Mouse (Mus musculus): Measurements from ENCODE around the gene Prex1. TPM values are rescaled to one million over a fixed set of nuclear protein-coding genes. Genes with fewer than 3 reads are reported as not detected.
"Not testable (repeated sequence)": the region's sequence is repeated elsewhere in the genome, so short reads cannot be mapped to it uniquely, and the experiment has no call there.

Gene Prex1
- 22.3 and 29.7 TPM in 2 replicates for polyA plus RNA-seq (2014; fragmentation: Nextera tagmentation; extraction: Ambion mirVana)

- Histone ChIP-seq H3K4me3 (ENCODE audit: low read depth, low read length) (peak within 1 kb of the TSS; percentile 73), H3K4me1 (replicated peaks; ENCODE audit: control insufficient read depth, insufficient read depth, low read length) (peaks cover 13% of the 10 kb centered on the region; the same call in 1 of the 2 replicates), H3K27me3 (ENCODE audit: control insufficient read depth, insufficient read depth, low read length) (no peaks in the 10 kb centered on the region), H3K27ac (ENCODE audit: low read depth, low read length) (peak within 1 kb of the TSS; percentile 48; the same call in 1 of the 2 replicates), H3K4me2 (ENCODE audit: low read depth, low read length, severe bottlenecking) (peak within 1 kb of the TSS; percentile 82), H3K36me3 (ENCODE audit: control insufficient read depth, insufficient read depth, low read length) (no peaks in the 10 kb centered on the region), H3K9me3 (ENCODE audit: control insufficient read depth, low read length) (no peaks in the 10 kb centered on the region), H3K9ac (ENCODE audit: low read length) (peak within 1 kb of the TSS; percentile 71)
- WGBS = under 1% methylated on average over 66 of the region's 69 CpGs
- peak; percentile 100 for DNase-seq (ENCODE audit: low spot score)
- peak; percentile 89 for ATAC-seq (replicated peaks; ENCODE audit: low FRiP score)
These were observed at the start of gene Prex1 for GRCm38 (mm10) chr2:166713690-166714426. TSS of gene Prex1 (minus strand) at chr2:166713832.

- no peak overlapping the region for H3K4me3 ChIP-seq (ENCODE audit: low read depth, low read length)
- H3K9me3 ChIP-seq (ENCODE audit: control insufficient read depth, low read length) = no peaks in the 10 kb centered on the region
- H3K27ac ChIP-seq (ENCODE audit: low read depth, low read length) = no peak overlapping the region
- DNase-seq (ENCODE audit: low spot score) (no peak), ATAC-seq (replicated peaks; ENCODE audit: low FRiP score) (no peak)
- no peak overlapping the region for H3K4me2 ChIP-seq (ENCODE audit: low read depth, low read length, severe bottlenecking)
- H3K4me1 ChIP-seq (replicated peaks; ENCODE audit: control insufficient read depth, insufficient read depth, low read length) = no peaks in the 10 kb centered on the region
- no peak overlapping the region for H3K9ac ChIP-seq (ENCODE audit: low read length)
- no peaks in the 10 kb centered on the region for H3K36me3 ChIP-seq (ENCODE audit: control insufficient read depth, insufficient read depth, low read length)
- H3K27me3 ChIP-seq (ENCODE audit: control insufficient read depth, insufficient read depth, low read length) = no peaks in the 10 kb centered on the region
- 50% methylated on average over 3 of the region's 3 CpGs for WGBS
These were observed 44.3 kb upstream of the Prex1 start for GRCm38 (mm10) chr2:166757969-166758368.

- Histone ChIP-seq H3K4me1 (replicated peaks; ENCODE audit: control insufficient read depth, insufficient read depth, low read length) (no peaks in the 10 kb centered on the region), H3K9ac (ENCODE audit: low read length) (no peak overlapping the region), H3K27ac (ENCODE audit: low read depth, low read length) (no peak overlapping the region), H3K36me3 (ENCODE audit: control insufficient read depth, insufficient read depth, low read length) (no peaks in the 10 kb centered on the region), H3K27me3 (ENCODE audit: control insufficient read depth, insufficient read depth, low read length) (no peaks in the 10 kb centered on the region), H3K9me3 (ENCODE audit: control insufficient read depth, low read length) (no peaks in the 10 kb centered on the region), H3K4me3 (ENCODE audit: low read depth, low read length) (no peak overlapping the region), H3K4me2 (ENCODE audit: low read depth, low read length, severe bottlenecking) (no peak overlapping the region)
- no peak for DNase-seq (ENCODE audit: low spot score)
- no peak for ATAC-seq (replicated peaks; ENCODE audit: low FRiP score)
- WGBS = 92% methylated on average over 7 of the region's 7 CpGs
These were observed 41.1 kb upstream of the Prex1 start for GRCm38 (mm10) chr2:166754760-166755159.

GRCm38 (mm10) chr2:166754194-166754593 lies 40.6 kb upstream of the Prex1 start:
- no peaks in the 10 kb centered on the region for H3K9me3 ChIP-seq (ENCODE audit: control insufficient read depth, low read length)
- DNase-seq (ENCODE audit: low spot score) = no peak
- H3K27ac ChIP-seq (ENCODE audit: low read depth, low read length) = no peak overlapping the region
- WGBS = 85% methylated on average over 4 of the region's 4 CpGs
- no peaks in the 10 kb centered on the region for H3K36me3 ChIP-seq (ENCODE audit: control insufficient read depth, insufficient read depth, low read length)
- no peaks in the 10 kb centered on the region for H3K4me1 ChIP-seq (replicated peaks; ENCODE audit: control insufficient read depth, insufficient read depth, low read length)
- H3K27me3 ChIP-seq (ENCODE audit: control insufficient read depth, insufficient read depth, low read length) = no peaks in the 10 kb centered on the region
- H3K4me3 ChIP-seq (ENCODE audit: low read depth, low read length) = no peak overlapping the region
- ATAC-seq (replicated peaks; ENCODE audit: low FRiP score) = no peak
- no peak overlapping the region for H3K4me2 ChIP-seq (ENCODE audit: low read depth, low read length, severe bottlenecking)
- H3K9ac ChIP-seq (ENCODE audit: low read length) = no peak overlapping the region

- no peaks in the 10 kb centered on the region for H3K36me3 ChIP-seq (ENCODE audit: control insufficient read depth, insufficient read depth, low read length)
- H3K27ac ChIP-seq (ENCODE audit: low read depth, low read length) = no peak overlapping the region
- H3K9me3 ChIP-seq (ENCODE audit: control insufficient read depth, low read length) = no peaks in the 10 kb centered on the region
- no peaks in the 10 kb centered on the region for H3K27me3 ChIP-seq (ENCODE audit: control insufficient read depth, insufficient read depth, low read length)
- no peak for DNase-seq (ENCODE audit: low spot score)
- 91% methylated on average over 6 of the region's 6 CpGs for WGBS
- no peak overlapping the region for H3K9ac ChIP-seq (ENCODE audit: low read length)
- H3K4me2 ChIP-seq (ENCODE audit: low read depth, low read length, severe bottlenecking) = no peak overlapping the region
- no peak overlapping the region for H3K4me3 ChIP-seq (ENCODE audit: low read depth, low read length)
- no peaks in the 10 kb centered on the region for H3K4me1 ChIP-seq (replicated peaks; ENCODE audit: control insufficient read depth, insufficient read depth, low read length)
- no peak for ATAC-seq (replicated peaks; ENCODE audit: low FRiP score)
These were observed 37.1 kb upstream of the Prex1 start for GRCm38 (mm10) chr2:166750620-166751191.

- not testable (repeated sequence) for H3K27ac ChIP-seq (ENCODE audit: low read depth, low read length); H3K4me1 ChIP-seq (replicated peaks; ENCODE audit: control insufficient read depth, insufficient read depth, low read length); ATAC-seq (replicated peaks; ENCODE audit: low FRiP score); H3K27me3 ChIP-seq (ENCODE audit: control insufficient read depth, insufficient read depth, low read length); H3K9me3 ChIP-seq (ENCODE audit: control insufficient read depth, low read length); H3K4me2 ChIP-seq (ENCODE audit: low read depth, low read length, severe bottlenecking); DNase-seq (ENCODE audit: low spot score); H3K9ac ChIP-seq (ENCODE audit: low read length); H3K4me3 ChIP-seq (ENCODE audit: low read depth, low read length); H3K36me3 ChIP-seq (ENCODE audit: control insufficient read depth, insufficient read depth, low read length)
- WGBS = 62% methylated on average over 14 of the region's 14 CpGs
These were observed 32.8 kb upstream of the Prex1 start for GRCm38 (mm10) chr2:166746261-166746913.

DNA sequence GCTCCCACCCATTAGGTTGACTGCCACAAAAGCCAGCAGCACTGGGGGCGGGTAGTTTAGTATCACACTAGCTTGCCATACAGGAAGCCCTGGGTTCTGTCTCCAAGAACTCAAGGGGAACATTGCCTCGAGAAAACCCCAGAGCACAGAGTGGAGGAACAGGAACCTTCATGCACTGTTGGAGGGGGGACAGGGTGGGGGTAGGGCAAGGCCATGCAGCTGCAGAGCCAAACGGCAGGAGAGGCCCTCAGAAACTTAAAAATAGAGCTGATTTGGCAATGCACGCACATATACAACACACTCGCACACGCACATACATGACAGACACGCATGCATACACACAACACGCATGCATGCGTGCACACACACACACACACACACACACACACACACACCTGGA lies 32.2 kb upstream of the Prex1 start:
- Histone ChIP-seq H3K36me3 (ENCODE audit: control insufficient read depth, insufficient read depth, low read length) (no peaks in the 10 kb centered on the region), H3K9me3 (ENCODE audit: control insufficient read depth, low read length) (no peaks in the 10 kb centered on the region), H3K27me3 (ENCODE audit: control insufficient read depth, insufficient read depth, low read length) (no peaks in the 10 kb centered on the region), H3K4me1 (replicated peaks; ENCODE audit: control insufficient read depth, insufficient read depth, low read length) (no peaks in the 10 kb centered on the region), H3K4me2 (ENCODE audit: low read depth, low read length, severe bottlenecking) (no peak overlapping the region), H3K4me3 (ENCODE audit: low read depth, low read length) (no peak overlapping the region), H3K27ac (ENCODE audit: low read depth, low read length) (no peak overlapping the region), H3K9ac (ENCODE audit: low read length) (no peak overlapping the region)
- 88% methylated on average over 9 of the region's 9 CpGs for WGBS
- DNase-seq (ENCODE audit: low spot score) (no peak), ATAC-seq (replicated peaks; ENCODE audit: low FRiP score) (no peak)

- H3K9ac ChIP-seq (ENCODE audit: low read length) = no peak overlapping the region
- H3K4me1 ChIP-seq (replicated peaks; ENCODE audit: control insufficient read depth, insufficient read depth, low read length) = no peaks in the 10 kb centered on the region
- no peak overlapping the region for H3K4me3 ChIP-seq (ENCODE audit: low read depth, low read length)
- ATAC-seq (replicated peaks; ENCODE audit: low FRiP score) (no peak), DNase-seq (ENCODE audit: low spot score) (no peak)
- no peaks in the 10 kb centered on the region for H3K36me3 ChIP-seq (ENCODE audit: control insufficient read depth, insufficient read depth, low read length)
- no peaks in the 10 kb centered on the region for H3K27me3 ChIP-seq (ENCODE audit: control insufficient read depth, insufficient read depth, low read length)
- no peaks in the 10 kb centered on the region for H3K9me3 ChIP-seq (ENCODE audit: control insufficient read depth, low read length)
- no peak overlapping the region for H3K27ac ChIP-seq (ENCODE audit: low read depth, low read length)
- WGBS = 89% methylated on average over 7 of the region's 7 CpGs
- H3K4me2 ChIP-seq (ENCODE audit: low read depth, low read length, severe bottlenecking) = no peak overlapping the region
These were observed 30.8 kb upstream of the Prex1 start for GRCm38 (mm10) chr2:166744433-166744832.

Data from forebrain, embryonic 11.5 days (tissue).